In the genomic region with DNA sequence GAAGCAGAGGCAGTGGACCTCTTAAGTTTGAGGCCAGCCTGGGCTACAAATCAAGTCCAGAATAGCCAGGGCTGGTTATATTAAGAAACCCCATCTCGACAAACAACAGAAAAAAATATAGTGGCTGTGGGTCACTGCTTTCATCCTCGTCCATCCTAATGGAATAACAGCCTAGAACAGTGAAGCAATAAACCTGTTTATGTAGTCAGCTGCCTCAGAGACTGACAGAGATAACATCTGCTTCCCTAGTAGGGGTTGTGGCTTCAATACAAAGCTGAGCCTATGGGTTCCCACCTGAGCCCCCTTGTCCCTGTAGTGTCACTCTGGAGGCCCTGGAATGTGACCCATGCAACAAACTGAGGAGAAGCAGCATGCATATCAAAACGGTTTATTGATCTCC, we compare ENCODE assay signal across 13 mouse cellular contexts. TPM values are rescaled to one million over a fixed set of nuclear protein-coding genes. Genes with fewer than 3 reads are reported as not detected.
DNase-seq lines count a peak whose midpoint lies in the region; ATAC-seq and TF ChIP-seq lines count a peak whose summit lies in the region.
"Had no signal": no experiment of that assay in that cellular context is flagged by ENCODE, and none has a peak within 500 bp of the region (broad histone marks: within the 10 kb centered on the region; RNA-seq: fewer than 3 reads in every experiment).

No protein-coding gene starts in this region.

- no peaks in the 10 kb centered on the region for H3K27me3 ChIP-seq in heart, embryonic 12.5 days (replicated peaks)
- no peaks in the 10 kb centered on the region for H3K27me3 ChIP-seq in lung, embryonic 14.5 days (ENCODE audit: insufficient read depth, low read length)
- H3K27me3 ChIP-seq in liver, embryonic 11.5 days (replicated peaks; ENCODE audit: control insufficient read depth, insufficient read depth, low read length), result no peaks in the 10 kb centered on the region
- no peaks in the 10 kb centered on the region for H3K27me3 ChIP-seq in stomach, postnatal 0 days (ENCODE audit: control insufficient read depth, insufficient read depth, low read length)
- H3K27me3 ChIP-seq: forebrain, embryonic 12.5 days had no signal

- ATAC-seq in heart, embryonic 12.5 days (ENCODE audit: insufficient number of reproducible peaks, low FRiP score), result no peak
- no peak for ATAC-seq in lung, embryonic 14.5 days (ENCODE audit: insufficient read depth)
- ATAC-seq in liver, embryonic 11.5 days (replicated peaks; ENCODE audit: low FRiP score), result no peak
- ATAC-seq in stomach, postnatal 0 days (ENCODE audit: low FRiP score, low TSS enrichment), result no peak

- peak overlapping the region; percentile 31; the same call in 1 of the 2 replicates for H3K27ac ChIP-seq in heart, embryonic 12.5 days (ENCODE audit: poor library complexity, severe bottlenecking)
- no peak overlapping the region for H3K27ac ChIP-seq in lung, embryonic 14.5 days (ENCODE audit: low read depth)
- H3K27ac ChIP-seq in liver, embryonic 11.5 days (ENCODE audit: low read depth, low read length), result peak overlapping the region; percentile 85
- peak overlapping the region; percentile 53 for H3K27ac ChIP-seq in stomach, postnatal 0 days (replicated peaks)

- TF ChIP-seq CTCF in lung, embryonic 14.5 days (IDR thresholded peaks at IDR 0.05; ENCODE audit: low read depth), result no peak
- TF ChIP-seq CTCF in stomach, postnatal 0 days (IDR thresholded peaks at IDR 0.05; ENCODE audit: low read depth), result no peak

- H3K4me2 ChIP-seq in heart, embryonic 12.5 days, result peak overlapping the region; percentile 87; the same call in 1 of the 2 replicates
- peak overlapping the region; percentile 82; the same call in 1 of the 2 replicates for H3K4me2 ChIP-seq in lung, embryonic 14.5 days
- H3K4me2 ChIP-seq in liver, embryonic 11.5 days, result peak overlapping the region; percentile 91
- no peak overlapping the region for H3K4me2 ChIP-seq in stomach, postnatal 0 days (replicated peaks; ENCODE audit: low read depth)

- intact Hi-C loops in left cerebral cortex, postnatal 14 days (cut with DNase I), result no loop called here

- no peak overlapping the region for H3K4me3 ChIP-seq in heart, embryonic 12.5 days
- no peak overlapping the region for H3K4me3 ChIP-seq in lung, embryonic 14.5 days (ENCODE audit: low read depth, low read length)
- peak overlapping the region; percentile 71; the same call in 1 of the 2 replicates for H3K4me3 ChIP-seq in liver, embryonic 11.5 days (ENCODE audit: low read depth, low read length)
- no peak overlapping the region for H3K4me3 ChIP-seq in stomach, postnatal 0 days (ENCODE audit: low read depth, low read length)
- H3K4me3 ChIP-seq: forebrain, embryonic 12.5 days had no signal

- no peaks in the 10 kb centered on the region for H3K9me3 ChIP-seq in heart, embryonic 12.5 days (replicated peaks)
- H3K9me3 ChIP-seq in lung, embryonic 14.5 days (ENCODE audit: low read depth, low read length), result no peaks in the 10 kb centered on the region
- H3K9me3 ChIP-seq in liver, embryonic 11.5 days (ENCODE audit: control insufficient read depth, low read length), result no peaks in the 10 kb centered on the region
- no peaks in the 10 kb centered on the region for H3K9me3 ChIP-seq in stomach, postnatal 0 days (ENCODE audit: control insufficient read depth, low read length)
- H3K9me3 ChIP-seq: forebrain, embryonic 12.5 days had no signal

- H3K4me1 ChIP-seq in heart, embryonic 12.5 days (replicated peaks), result peaks cover 40% of the 10 kb centered on the region
- H3K4me1 ChIP-seq in lung, embryonic 14.5 days (ENCODE audit: insufficient read depth), result peaks cover 10% of the 10 kb centered on the region
- peaks cover 55% of the 10 kb centered on the region for H3K4me1 ChIP-seq in liver, embryonic 11.5 days (replicated peaks; ENCODE audit: control insufficient read depth, insufficient read depth, low read length)
- peaks cover 6% of the 10 kb centered on the region; the same call in 1 of the 2 replicates for H3K4me1 ChIP-seq in stomach, postnatal 0 days (replicated peaks; ENCODE audit: control insufficient read depth, insufficient read depth)

- DNase-seq in heart, adult 9 months (ENCODE audit: low spot score in 2 of 2), result no peak
- no peak for DNase-seq in lung, embryonic 14.5 days
- DNase-seq in lung, postnatal 36 days, result no peak
- DNase-seq in liver, embryonic 11.5 days (ENCODE audit: low spot score), result no peak
- DNase-seq in stomach, postnatal 0 days (ENCODE audit: low spot score), result no peak
- DNase-seq in left cerebral cortex, postnatal 14 days (ENCODE audit: low spot score in 2 of 2), result no peak
- no peak for DNase-seq in cerebellum, postnatal 4 days (ENCODE audit: low spot score in 2 of 2)
- DNase-seq: adrenal gland, postnatal 36 days; cerebellum, adult 18-20 months; lung, adult 18-20 months; midbrain, embryonic 14.5 days had no signal

- peaks cover 52% of the 10 kb centered on the region for H3K36me3 ChIP-seq in heart, embryonic 12.5 days
- H3K36me3 ChIP-seq in lung, embryonic 14.5 days (ENCODE audit: insufficient read depth), result peaks cover 55% of the 10 kb centered on the region
- peaks cover 39% of the 10 kb centered on the region for H3K36me3 ChIP-seq in liver, embryonic 11.5 days (ENCODE audit: control insufficient read depth, insufficient read depth, low read length)
- H3K36me3 ChIP-seq in stomach, postnatal 0 days (ENCODE audit: control insufficient read depth, insufficient read depth, low read length), result peaks cover 11% of the 10 kb centered on the region

- TF ChIP-seq EP300 in stomach, postnatal 0 days (optimal IDR thresholded peaks at IDR 0.05), result no peak

- 52% methylated on average over 3 of the region's 3 CpGs for WGBS in heart, embryonic 12.5 days
- 41% methylated on average over 3 of the region's 3 CpGs for WGBS in lung, embryonic 14.5 days
- 46% methylated on average over 3 of the region's 3 CpGs for WGBS in liver, embryonic 11.5 days
- 39% methylated on average over 3 of the region's 3 CpGs for WGBS in stomach, postnatal 0 days

- H3K9ac ChIP-seq in heart, embryonic 12.5 days, result 0 out of 2 replicates have a peak overlapping the region, but pooled peaks have one; percentile 9
- no peak overlapping the region for H3K9ac ChIP-seq in lung, embryonic 14.5 days
- H3K9ac ChIP-seq in liver, embryonic 11.5 days (ENCODE audit: low read depth, low read length), result peak overlapping the region; percentile 87; the same call in 1 of the 2 replicates
- H3K9ac ChIP-seq in stomach, postnatal 0 days (ENCODE audit: low read length), result no peak overlapping the region
- H3K9ac ChIP-seq: forebrain, embryonic 12.5 days had no signal

RNA-seq across cellular contexts. Expression of gene Aprt, which starts 2.4 kb away (rescaled TPM):
- 209 and 232 TPM in 2 replicates for polyA plus RNA-seq in heart, embryonic 12.5 days (2016; fragmentation: Nextera tagmentation; extraction: Ambion mirVana)
- polyA plus RNA-seq in lung, embryonic 14.5 days (2014; fragmentation: Nextera tagmentation; extraction: Ambion mirVana), result 338 and 366 TPM in 2 replicates
- 400 and 425 TPM in 2 replicates for polyA plus RNA-seq in liver, embryonic 11.5 days (2014; fragmentation: Nextera tagmentation; extraction: Ambion mirVana)
- 311 and 314 TPM in 2 replicates for polyA plus RNA-seq in stomach, postnatal 0 days (2015; fragmentation: Nextera tagmentation; extraction: Ambion mirVana)
- total RNA-seq in left cerebral cortex, postnatal 14 days (2021), result 10 to 100 TPM; 73.7 to 81.1 TPM

RNA-seq across cellular contexts. Expression of gene Cdt1, which starts 6.4 kb away (rescaled TPM):
- polyA plus RNA-seq in heart, embryonic 12.5 days (2016; fragmentation: Nextera tagmentation; extraction: Ambion mirVana), result 36.9 and 38.9 TPM in 2 replicates
- 47.1 and 50.3 TPM in 2 replicates for polyA plus RNA-seq in lung, embryonic 14.5 days (2014; fragmentation: Nextera tagmentation; extraction: Ambion mirVana)
- polyA plus RNA-seq in liver, embryonic 11.5 days (2014; fragmentation: Nextera tagmentation; extraction: Ambion mirVana), result 93.2 and 98.2 TPM in 2 replicates
- polyA plus RNA-seq in stomach, postnatal 0 days (2015; fragmentation: Nextera tagmentation; extraction: Ambion mirVana), result 11.8 TPM in 2 replicates
- 1 to 10 TPM; 2.2 to 3.5 TPM for total RNA-seq in left cerebral cortex, postnatal 14 days (2021)

RNA-seq across cellular contexts. Expression of gene Piezo1, which starts 23.1 kb away (rescaled TPM):
- polyA plus RNA-seq in heart, embryonic 12.5 days (2016; fragmentation: Nextera tagmentation; extraction: Ambion mirVana), result 25.5 and 27.8 TPM in 2 replicates
- polyA plus RNA-seq in lung, embryonic 14.5 days (2014; fragmentation: Nextera tagmentation; extraction: Ambion mirVana), result 26.6 and 27.7 TPM in 2 replicates
- polyA plus RNA-seq in liver, embryonic 11.5 days (2014; fragmentation: Nextera tagmentation; extraction: Ambion mirVana), result 29.7 and 45.8 TPM in 2 replicates
- 7.0 and 8.2 TPM in 2 replicates for polyA plus RNA-seq in stomach, postnatal 0 days (2015; fragmentation: Nextera tagmentation; extraction: Ambion mirVana)
- total RNA-seq in left cerebral cortex, postnatal 14 days (2021), result 10 to 100 TPM; 10.1 to 12.2 TPM

RNA-seq across cellular contexts. Expression of gene Galns, which starts 37.0 kb away (rescaled TPM):
- 12.7 and 13.5 TPM in 2 replicates for polyA plus RNA-seq in heart, embryonic 12.5 days (2016; fragmentation: Nextera tagmentation; extraction: Ambion mirVana)
- polyA plus RNA-seq in lung, embryonic 14.5 days (2014; fragmentation: Nextera tagmentation; extraction: Ambion mirVana), result 11.7 and 12.5 TPM in 2 replicates
- polyA plus RNA-seq in liver, embryonic 11.5 days (2014; fragmentation: Nextera tagmentation; extraction: Ambion mirVana), result 6.5 and 6.6 TPM in 2 replicates
- 8.2 TPM in 2 replicates for polyA plus RNA-seq in stomach, postnatal 0 days (2015; fragmentation: Nextera tagmentation; extraction: Ambion mirVana)
- 10 to 100 TPM in 1 of 2 experiments, 1 to 10 TPM in 1; 9.7 to 10.3 TPM for total RNA-seq in left cerebral cortex, postnatal 14 days (2021)

RNA-seq across cellular contexts. Expression of gene Trappc2l, which starts 37.2 kb away (rescaled TPM):
- 45.1 and 45.8 TPM in 2 replicates for polyA plus RNA-seq in heart, embryonic 12.5 days (2016; fragmentation: Nextera tagmentation; extraction: Ambion mirVana)
- polyA plus RNA-seq in lung, embryonic 14.5 days (2014; fragmentation: Nextera tagmentation; extraction: Ambion mirVana), result 49.7 and 57.2 TPM in 2 replicates
- 40.3 and 44.6 TPM in 2 replicates for polyA plus RNA-seq in liver, embryonic 11.5 days (2014; fragmentation: Nextera tagmentation; extraction: Ambion mirVana)
- 48.0 and 49.5 TPM in 2 replicates for polyA plus RNA-seq in stomach, postnatal 0 days (2015; fragmentation: Nextera tagmentation; extraction: Ambion mirVana)
- 10 to 100 TPM; 84.2 to 85.9 TPM for total RNA-seq in left cerebral cortex, postnatal 14 days (2021)

Comparison
In these comparisons a context has a peak if more than half of its experiments do, and no peak if none do; other contexts are left out.
1. H3K9ac ChIP-seq: peak in heart, embryonic 12.5 days (single experiment) and liver, embryonic 11.5 days (single experiment); none in lung, embryonic 14.5 days (single experiment) and stomach, postnatal 0 days (single experiment).